Mouse (Mus musculus) liver, embryonic 16.5 days (tissue): ENCODE measurements around the gene Trim9. TPM values are rescaled to one million over a fixed set of nuclear protein-coding genes. Genes with fewer than 3 reads are reported as not detected.

Experiments
- ATAC-seq: fragments of 200-750 bp; cut with Nextera tagmentation; 2 replicates; pipeline ENCODE4 v1.8.0; 2017; ENCODE audit warnings: low read depth, mild to moderate bottlenecking, moderate number of reproducible peaks, moderate library complexity
- H3K27ac ChIP-seq: fragments of 300-500 bp; sonication (generic); 2 replicates; pipeline ENCODE4 v1.5.1; 2014; ENCODE audit warnings: mild to moderate bottlenecking, low read length
- H3K27me3 ChIP-seq: fragments of 300-500 bp; sonication (generic); 2 replicates; pipeline ENCODE4 v1.6.1; 2014; ENCODE audit warnings: low read depth, low read length, mixed read lengths; ENCODE audit not compliant: control insufficient read depth, insufficient read depth
- H3K36me3 ChIP-seq: fragments of 300-500 bp; sonication (generic); 2 replicates; pipeline ENCODE4 v1.6.1; 2014; ENCODE audit warnings: mild to moderate bottlenecking; ENCODE audit not compliant: control insufficient read depth, insufficient read depth
- H3K4me1 ChIP-seq: fragments of 300-500 bp; sonication (generic); 2 replicates; pipeline ENCODE4 v1.6.1; 2014; ENCODE audit warnings: low read depth, low read length, mixed read lengths; ENCODE audit not compliant: control insufficient read depth
- H3K4me2 ChIP-seq: fragments of 300-500 bp; sonication (generic); 2 replicates; pipeline ENCODE4 v1.6.1; 2014; ENCODE audit warnings: low read depth, low read length, mixed read lengths
- H3K4me3 ChIP-seq: fragments of 300-500 bp; sonication (generic); 2 replicates; pipeline ENCODE4 v1.5.1; 2014; ENCODE audit warnings: low read depth, mild to moderate bottlenecking, low read length
- H3K9ac ChIP-seq: fragments of 300-500 bp; sonication (generic); 2 replicates; pipeline ENCODE4 v1.6.1; 2014; ENCODE audit warnings: low read depth, low read length
- H3K9me3 ChIP-seq: fragments of 300-500 bp; sonication (generic); replicated peaks from 2 replicates; pipeline ENCODE4 v1.6.1; 2016; ENCODE audit warnings: low read length; ENCODE audit not compliant: control insufficient read depth
- WGBS: fragments of 180-500 bp; shearing (Covaris S2); extraction: QIAGEN DNeasy Blood & Tissue Kit; methylation state at CpG from one replicate; pipeline ENCODE4 v1.1.7; 2014; ENCODE audit not compliant: insufficient replicate concordance; 5-methylcytosine and 5-hydroxymethylcytosine counted together
- polyA plus RNA-seq: library from polyadenylated mRNA; unstranded; fragments of >200 nt; fragmentation: Nextera tagmentation; extraction: Ambion mirVana; gene quantifications from 2 replicates; pipeline ENCODE4 v1.2.1, GENCODE M21; 2015

The Trim9 gene
- polyA plus RNA-seq, 1 experiment from 2014 or later = 0.11 TPM

GRCm38 (mm10) chr12:70195426-70195825, 152.0 kb downstream of the Trim9 start:
- Histone ChIP-seq H3K4me2 (no peak overlapping the region), H3K4me3 (no peak overlapping the region), H3K36me3 (peaks cover 37% of the 10 kb centered on the region), H3K9ac (no peak overlapping the region), H3K9me3 (no peaks in the 10 kb centered on the region), H3K4me1 (no peaks in the 10 kb centered on the region), H3K27me3 (no peaks in the 10 kb centered on the region), H3K27ac (no peak overlapping the region)
- 83% methylated on average over 6 of the region's 6 CpGs for WGBS
- ATAC-seq = no peak

Other genes starting within 250 kb of the Trim9 start
- 3.1 TPM in 2 replicates for gene Nin, start 233.9 kb downstream of the Trim9 start, polyA plus RNA-seq
- gene Abhd12b, start 193.5 kb downstream of the Trim9 start, polyA plus RNA-seq = not detected in 2 replicates
- gene Pygl, start 116.1 kb downstream of the Trim9 start, polyA plus RNA-seq = 127 and 148 TPM in 2 replicates
- gene Tmx1, start 105.5 kb upstream of the Trim9 start, polyA plus RNA-seq = 103 and 118 TPM in 2 replicates